Mouse (Mus musculus) hindbrain, embryonic 11.5 days (tissue): ENCODE measurements around the gene Arntl2. TPM values are rescaled to one million over a fixed set of nuclear protein-coding genes. Genes with fewer than 3 reads are reported as not detected.

Experiments used
- ATAC-seq: fragments of 200-750 bp; cut with Nextera tagmentation; 2 replicates; pipeline ENCODE4 v1.8.0; 2017; ENCODE audit warnings: mild to moderate bottlenecking, moderate TSS enrichment, moderate library complexity; ENCODE audit not compliant: low FRiP score
- DNase-seq: peaks from one replicate; pipeline ENCODE4 v3.0.0-alpha.2; 2015; ENCODE audit warnings: low spot score
- H3K27ac ChIP-seq: fragments of 300-500 bp; sonication (generic); 2 replicates; pipeline ENCODE4 v1.5.1; 2014; ENCODE audit warnings: mild to moderate bottlenecking, low read depth, low read length
- H3K27me3 ChIP-seq: fragments of 300-500 bp; sonication (generic); 2 replicates; pipeline ENCODE4 v1.6.1; 2014; ENCODE audit warnings: mild to moderate bottlenecking, low read length, moderate library complexity, mixed read lengths; ENCODE audit not compliant: control insufficient read depth, insufficient read depth
- H3K36me3 ChIP-seq: fragments of 300-500 bp; sonication (generic); 2 replicates; pipeline ENCODE4 v1.6.1; 2014; ENCODE audit warnings: mild to moderate bottlenecking, low read length, moderate library complexity, mixed read lengths; ENCODE audit not compliant: control insufficient read depth, insufficient read depth
- H3K4me1 ChIP-seq: fragments of 300-500 bp; sonication (generic); replicated peaks from 2 replicates; pipeline ENCODE4 v1.6.1; 2014; ENCODE audit warnings: low read length, mixed read lengths; ENCODE audit not compliant: control insufficient read depth, insufficient read depth
- H3K4me2 ChIP-seq: fragments of 300-500 bp; sonication (generic); replicated peaks from 2 replicates; pipeline ENCODE4 v1.6.1; 2014; ENCODE audit warnings: mild to moderate bottlenecking, low read depth, low read length
- H3K4me3 ChIP-seq: fragments of 300-500 bp; sonication (generic); 2 replicates; pipeline ENCODE4 v1.5.1; 2014; ENCODE audit warnings: low read depth, low read length
- H3K9ac ChIP-seq: fragments of 300-500 bp; sonication (generic); 2 replicates; pipeline ENCODE4 v1.6.1; 2014; ENCODE audit warnings: low read depth, low read length
- H3K9me3 ChIP-seq: fragments of 300-500 bp; sonication (generic); 2 replicates; pipeline ENCODE4 v1.6.1; 2016; ENCODE audit warnings: low read length; ENCODE audit not compliant: control insufficient read depth
- WGBS: fragments of 180-500 bp; shearing (Covaris S2); extraction: QIAGEN DNeasy Blood & Tissue Kit; methylation state at CpG from one replicate; pipeline ENCODE4 v1.1.7; 2014; 5-methylcytosine and 5-hydroxymethylcytosine counted together
- polyA plus RNA-seq: library from polyadenylated mRNA; unstranded; fragments of >200 nt; fragmentation: Nextera tagmentation; extraction: Ambion mirVana; gene quantifications from 2 replicates; pipeline ENCODE4 v1.2.1, GENCODE M21; 2014

Arntl2 gene
- polyA plus RNA-seq, 1 experiment from 2014 or later = 2.8 TPM

- no peaks in the 10 kb centered on the region for H3K9me3 ChIP-seq
- ATAC-seq (no peak), DNase-seq (no peak)
- no peak overlapping the region for H3K27ac ChIP-seq
- 84% methylated on average over 6 of the region's 6 CpGs for WGBS
- H3K4me3 ChIP-seq = no peak overlapping the region
- H3K4me2 ChIP-seq = no peak overlapping the region
- no peaks in the 10 kb centered on the region for H3K4me1 ChIP-seq
- H3K9ac ChIP-seq = no peak overlapping the region
- H3K27me3 ChIP-seq = no peaks in the 10 kb centered on the region; the same call in 1 of the 2 replicates
- H3K36me3 ChIP-seq = no peaks in the 10 kb centered on the region
These were observed 78.6 kb downstream of the Arntl2 start for GRCm38 (mm10) chr6:146874415-146874814.

GRCm38 (mm10) chr6:146876820-146877219 lies 81.0 kb downstream of the Arntl2 start:
- no peak for DNase-seq
- 94% methylated on average over 2 of the region's 2 CpGs for WGBS
- H3K9ac ChIP-seq = no peak overlapping the region
- no peaks in the 10 kb centered on the region for H3K9me3 ChIP-seq
- H3K4me3 ChIP-seq = no peak overlapping the region
- no peak for ATAC-seq
- H3K27me3 ChIP-seq = no peaks in the 10 kb centered on the region; the same call in 1 of the 2 replicates
- no peaks in the 10 kb centered on the region for H3K4me1 ChIP-seq
- no peaks in the 10 kb centered on the region for H3K36me3 ChIP-seq
- H3K27ac ChIP-seq = no peak overlapping the region
- no peak overlapping the region for H3K4me2 ChIP-seq

- no peaks in the 10 kb centered on the region for H3K36me3 ChIP-seq
- no peaks in the 10 kb centered on the region for H3K9me3 ChIP-seq
- no peaks in the 10 kb centered on the region for H3K4me1 ChIP-seq
- H3K9ac ChIP-seq = no peak overlapping the region
- no peak overlapping the region for H3K4me3 ChIP-seq
- 94% methylated on average over 12 of the region's 12 CpGs for WGBS
- no peaks in the 10 kb centered on the region for H3K27me3 ChIP-seq
- no peak overlapping the region for H3K4me2 ChIP-seq
- no peak for DNase-seq
- ATAC-seq = no peak
- no peak overlapping the region for H3K27ac ChIP-seq
These were observed 81.7 kb downstream of the Arntl2 start for GRCm38 (mm10) chr6:146877425-146878045.

GRCm38 (mm10) chr6:146878926-146879325 lies 83.1 kb downstream of the Arntl2 start:
- Histone ChIP-seq H3K4me2 (no peak overlapping the region), H3K9ac (no peak overlapping the region), H3K4me1 (no peaks in the 10 kb centered on the region), H3K27me3 (no peaks in the 10 kb centered on the region), H3K27ac (no peak overlapping the region), H3K9me3 (no peaks in the 10 kb centered on the region), H3K36me3 (no peaks in the 10 kb centered on the region), H3K4me3 (no peak overlapping the region)
- 37% methylated on average over 10 of the region's 10 CpGs for WGBS
- DNase-seq = peak; percentile 10
- no peak for ATAC-seq

GRCm38 (mm10) chr6:146879856-146880255 lies 84.0 kb downstream of the Arntl2 start:
- Histone ChIP-seq H3K4me3 (no peak overlapping the region), H3K27me3 (no peaks in the 10 kb centered on the region), H3K27ac (no peak overlapping the region), H3K9me3 (no peaks in the 10 kb centered on the region), H3K9ac (no peak overlapping the region), H3K4me2 (no peak overlapping the region), H3K4me1 (no peaks in the 10 kb centered on the region), H3K36me3 (no peaks in the 10 kb centered on the region)
- ATAC-seq (no peak), DNase-seq (no peak)
- WGBS = 89% methylated on average over 9 of the region's 9 CpGs

GRCm38 (mm10) chr6:146880296-146880695 lies 84.4 kb downstream of the Arntl2 start:
- Histone ChIP-seq H3K4me3 (no peak overlapping the region), H3K27me3 (no peaks in the 10 kb centered on the region), H3K9me3 (no peaks in the 10 kb centered on the region), H3K27ac (no peak overlapping the region), H3K9ac (no peak overlapping the region), H3K36me3 (no peaks in the 10 kb centered on the region), H3K4me2 (no peak overlapping the region), H3K4me1 (no peaks in the 10 kb centered on the region)
- WGBS = 77% methylated on average over 4 of the region's 4 CpGs
- DNase-seq (no peak), ATAC-seq (no peak)

- Histone ChIP-seq H3K4me3 (no peak overlapping the region), H3K27me3 (no peaks in the 10 kb centered on the region), H3K27ac (no peak overlapping the region), H3K4me1 (no peaks in the 10 kb centered on the region; the same call in 1 of the 2 replicates), H3K4me2 (no peak overlapping the region), H3K9ac (no peak overlapping the region), H3K36me3 (no peaks in the 10 kb centered on the region), H3K9me3 (no peaks in the 10 kb centered on the region)
- ATAC-seq (no peak), DNase-seq (no peak)
- WGBS = 72% methylated on average over 13 of the region's 13 CpGs
These were observed 86.3 kb downstream of the Arntl2 start for GRCm38 (mm10) chr6:146881896-146882770.
